Comparison of ENCODE assay signal across 24 mouse cellular contexts in genomic region chr2:42370180-42371101, GRCm38 (mm10).
DNase-seq lines count a peak whose midpoint lies in the region; ATAC-seq lines count a peak whose summit lies in the region.
"Had no signal": no experiment of that assay in that cellular context is flagged by ENCODE, and none has a peak within 500 bp of the region (broad histone marks: within the 10 kb centered on the region; RNA-seq: fewer than 3 reads in every experiment).

No protein-coding gene starts in this region.

- H3K4me2 ChIP-seq in forebrain, embryonic 12.5 days, result no peak overlapping the region
- no peak overlapping the region for H3K4me2 ChIP-seq in forebrain, embryonic 14.5 days (ENCODE audit: low read length)
- no peak overlapping the region for H3K4me2 ChIP-seq in forebrain, embryonic 11.5 days (ENCODE audit: low read depth, low read length, severe bottlenecking)
- no peak overlapping the region for H3K4me2 ChIP-seq in neural tube, embryonic 14.5 days (ENCODE audit: low read depth, low read length)
- no peak overlapping the region for H3K4me2 ChIP-seq in neural tube, embryonic 15.5 days
- H3K4me2 ChIP-seq in forebrain, embryonic 16.5 days (ENCODE audit: low read length), result no peak overlapping the region
- H3K4me2 ChIP-seq in liver, embryonic 11.5 days, result no peak overlapping the region
- H3K4me2 ChIP-seq: embryonic facial prominence, embryonic 12.5 days had no signal

- H3K4me1 ChIP-seq in forebrain, embryonic 12.5 days, result no peaks in the 10 kb centered on the region
- no peaks in the 10 kb centered on the region for H3K4me1 ChIP-seq in forebrain, embryonic 10.5 days
- no peaks in the 10 kb centered on the region for H3K4me1 ChIP-seq in forebrain, embryonic 14.5 days (ENCODE audit: control insufficient read depth, insufficient read depth, low read length)
- H3K4me1 ChIP-seq in forebrain, embryonic 11.5 days (replicated peaks; ENCODE audit: control insufficient read depth, insufficient read depth, low read length), result no peaks in the 10 kb centered on the region
- no peaks in the 10 kb centered on the region for H3K4me1 ChIP-seq in neural tube, embryonic 14.5 days (ENCODE audit: control insufficient read depth, insufficient read depth, low read length)
- H3K4me1 ChIP-seq in neural tube, embryonic 15.5 days, result no peaks in the 10 kb centered on the region
- H3K4me1 ChIP-seq in forebrain, embryonic 16.5 days (replicated peaks; ENCODE audit: control insufficient read depth, insufficient read depth, low read length), result 0 out of 2 replicates have a peak, but pooled peaks cover 2% of the 10 kb centered on the region
- no peaks in the 10 kb centered on the region for H3K4me1 ChIP-seq in liver, embryonic 11.5 days (replicated peaks; ENCODE audit: control insufficient read depth, insufficient read depth, low read length)
- H3K4me1 ChIP-seq: embryonic facial prominence, embryonic 10.5 days; embryonic facial prominence, embryonic 12.5 days had no signal

- ATAC-seq in forebrain, embryonic 12.5 days (ENCODE audit: low FRiP score), result peak; percentile 44; the same call in 1 of the 2 replicates
- peak; percentile 77 for ATAC-seq in forebrain, embryonic 14.5 days
- no peak for ATAC-seq in forebrain, embryonic 11.5 days (replicated peaks; ENCODE audit: low FRiP score)
- ATAC-seq in neural tube, embryonic 14.5 days (ENCODE audit: low read depth), result peak; percentile 44; the same call in 1 of the 2 replicates
- ATAC-seq in neural tube, embryonic 15.5 days (ENCODE audit: low FRiP score), result no peak
- peak; percentile 67 for ATAC-seq in forebrain, embryonic 16.5 days
- no peak for ATAC-seq in liver, embryonic 11.5 days (replicated peaks; ENCODE audit: low FRiP score)
- ATAC-seq: activated CD4-positive, CD25-positive, alpha-beta regulatory T cell, adult 4 months; CD4-positive, CD25-positive, alpha-beta regulatory T cell, adult 4 months; Patski had no signal

- DNase-seq in forebrain, embryonic 10.5 days (ENCODE audit: extremely low spot score, low spot score), result no peak
- peak; percentile 60 for DNase-seq in forebrain, embryonic 14.5 days (ENCODE audit: low spot score)
- no peak for DNase-seq in forebrain, embryonic 11.5 days (ENCODE audit: low spot score)
- no peak for DNase-seq in liver, embryonic 11.5 days (ENCODE audit: low spot score)
- DNase-seq: adrenal gland, adult 8-10 months; adrenal gland, postnatal 14 days; adrenal gland, postnatal 36 days; B cell, adult 2 months; cerebellum, adult 11 months; cerebellum, adult 18-20 months; cerebellum, adult 9-10 months; cerebellum, postnatal 10 days; cerebellum, postnatal 25 days had no signal

- no peaks in the 10 kb centered on the region for H3K27me3 ChIP-seq in forebrain, embryonic 12.5 days
- no peaks in the 10 kb centered on the region for H3K27me3 ChIP-seq in forebrain, embryonic 10.5 days (ENCODE audit: poor library complexity, severe bottlenecking)
- H3K27me3 ChIP-seq in forebrain, embryonic 14.5 days (replicated peaks; ENCODE audit: control insufficient read depth, insufficient read depth, low read length), result no peaks in the 10 kb centered on the region
- H3K27me3 ChIP-seq in forebrain, embryonic 11.5 days (ENCODE audit: control insufficient read depth, insufficient read depth, low read length), result no peaks in the 10 kb centered on the region
- H3K27me3 ChIP-seq in neural tube, embryonic 14.5 days (ENCODE audit: control insufficient read depth, insufficient read depth, low read length), result no peaks in the 10 kb centered on the region
- H3K27me3 ChIP-seq in neural tube, embryonic 15.5 days (replicated peaks), result no peaks in the 10 kb centered on the region
- no peaks in the 10 kb centered on the region for H3K27me3 ChIP-seq in forebrain, embryonic 16.5 days (replicated peaks; ENCODE audit: control insufficient read depth, insufficient read depth, low read length)
- H3K27me3 ChIP-seq in liver, embryonic 11.5 days (replicated peaks; ENCODE audit: control insufficient read depth, insufficient read depth, low read length), result no peaks in the 10 kb centered on the region
- H3K27me3 ChIP-seq: CH12.LX; embryonic facial prominence, embryonic 12.5 days; Patski had no signal

- no peaks in the 10 kb centered on the region for H3K36me3 ChIP-seq in forebrain, embryonic 12.5 days (replicated peaks)
- H3K36me3 ChIP-seq in forebrain, embryonic 10.5 days (replicated peaks), result no peaks in the 10 kb centered on the region
- H3K36me3 ChIP-seq in forebrain, embryonic 14.5 days (ENCODE audit: control insufficient read depth, insufficient read depth, low read length), result no peaks in the 10 kb centered on the region
- no peaks in the 10 kb centered on the region for H3K36me3 ChIP-seq in forebrain, embryonic 11.5 days (ENCODE audit: control insufficient read depth, insufficient read depth, low read length)
- H3K36me3 ChIP-seq in neural tube, embryonic 14.5 days (ENCODE audit: control insufficient read depth, insufficient read depth, low read length), result no peaks in the 10 kb centered on the region
- H3K36me3 ChIP-seq in neural tube, embryonic 15.5 days, result no peaks in the 10 kb centered on the region
- no peaks in the 10 kb centered on the region for H3K36me3 ChIP-seq in forebrain, embryonic 16.5 days (ENCODE audit: control insufficient read depth, insufficient read depth)
- H3K36me3 ChIP-seq in liver, embryonic 11.5 days (ENCODE audit: control insufficient read depth, insufficient read depth, low read length), result no peaks in the 10 kb centered on the region
- H3K36me3 ChIP-seq: embryonic facial prominence, embryonic 10.5 days; embryonic facial prominence, embryonic 12.5 days; G1E had no signal

- H3K27ac ChIP-seq in forebrain, embryonic 12.5 days, result no peak overlapping the region
- H3K27ac ChIP-seq in forebrain, embryonic 10.5 days, result no peak overlapping the region
- no peak overlapping the region for H3K27ac ChIP-seq in forebrain, embryonic 14.5 days (ENCODE audit: low read depth, low read length)
- no peak overlapping the region for H3K27ac ChIP-seq in forebrain, embryonic 11.5 days (ENCODE audit: low read depth, low read length)
- no peak overlapping the region for H3K27ac ChIP-seq in neural tube, embryonic 14.5 days (ENCODE audit: low read depth, low read length)
- no peak overlapping the region for H3K27ac ChIP-seq in neural tube, embryonic 15.5 days (replicated peaks)
- no peak overlapping the region for H3K27ac ChIP-seq in forebrain, embryonic 16.5 days (ENCODE audit: low read length)
- no peak overlapping the region for H3K27ac ChIP-seq in liver, embryonic 11.5 days (ENCODE audit: low read depth, low read length)
- H3K27ac ChIP-seq: embryonic facial prominence, embryonic 10.5 days; embryonic facial prominence, embryonic 12.5 days had no signal

- no peak overlapping the region for H3K9ac ChIP-seq in forebrain, embryonic 12.5 days
- H3K9ac ChIP-seq in forebrain, embryonic 14.5 days (ENCODE audit: low read length), result no peak overlapping the region
- no peak overlapping the region for H3K9ac ChIP-seq in forebrain, embryonic 11.5 days (ENCODE audit: low read length)
- H3K9ac ChIP-seq in neural tube, embryonic 14.5 days (replicated peaks; ENCODE audit: low read depth, low read length), result no peak overlapping the region
- H3K9ac ChIP-seq in neural tube, embryonic 15.5 days (replicated peaks), result no peak overlapping the region
- H3K9ac ChIP-seq in forebrain, embryonic 16.5 days (replicated peaks; ENCODE audit: low read depth, low read length), result no peak overlapping the region
- no peak overlapping the region for H3K9ac ChIP-seq in liver, embryonic 11.5 days (ENCODE audit: low read depth, low read length)
- H3K9ac ChIP-seq: embryonic facial prominence, embryonic 12.5 days had no signal

- no peak overlapping the region for H3K4me3 ChIP-seq in forebrain, embryonic 12.5 days (replicated peaks)
- H3K4me3 ChIP-seq in forebrain, embryonic 10.5 days, result no peak overlapping the region
- no peak overlapping the region for H3K4me3 ChIP-seq in forebrain, embryonic 14.5 days (ENCODE audit: low read depth, low read length)
- H3K4me3 ChIP-seq in forebrain, embryonic 11.5 days (ENCODE audit: low read depth, low read length), result no peak overlapping the region
- H3K4me3 ChIP-seq in neural tube, embryonic 14.5 days (ENCODE audit: low read depth, low read length), result no peak overlapping the region
- no peak overlapping the region for H3K4me3 ChIP-seq in neural tube, embryonic 15.5 days (replicated peaks)
- H3K4me3 ChIP-seq in forebrain, embryonic 16.5 days (replicated peaks; ENCODE audit: low read length), result no peak overlapping the region
- no peak overlapping the region for H3K4me3 ChIP-seq in liver, embryonic 11.5 days (ENCODE audit: low read depth, low read length)
- H3K4me3 ChIP-seq: embryonic facial prominence, embryonic 10.5 days; embryonic facial prominence, embryonic 12.5 days had no signal

- WGBS in forebrain, embryonic 12.5 days, result 46% methylated on average over 4 of the region's 4 CpGs
- 84% methylated on average over 4 of the region's 4 CpGs for WGBS in forebrain, embryonic 10.5 days
- 32% methylated on average over 4 of the region's 4 CpGs for WGBS in forebrain, embryonic 14.5 days
- 65% methylated on average over 4 of the region's 4 CpGs for WGBS in forebrain, embryonic 11.5 days
- WGBS in neural tube, embryonic 14.5 days, result 58% methylated on average over 4 of the region's 4 CpGs
- WGBS in neural tube, embryonic 15.5 days, result 56% methylated on average over 4 of the region's 4 CpGs
- WGBS in forebrain, embryonic 16.5 days, result 32% methylated on average over 4 of the region's 4 CpGs
- 75% methylated on average over 4 of the region's 4 CpGs for WGBS in liver, embryonic 11.5 days

- H3K9me3 ChIP-seq in forebrain, embryonic 12.5 days, result no peaks in the 10 kb centered on the region
- H3K9me3 ChIP-seq in forebrain, embryonic 10.5 days, result no peaks in the 10 kb centered on the region
- H3K9me3 ChIP-seq in forebrain, embryonic 14.5 days (replicated peaks; ENCODE audit: control insufficient read depth, low read length), result no peaks in the 10 kb centered on the region
- H3K9me3 ChIP-seq in forebrain, embryonic 11.5 days (ENCODE audit: control insufficient read depth, low read length), result no peaks in the 10 kb centered on the region
- no peaks in the 10 kb centered on the region for H3K9me3 ChIP-seq in neural tube, embryonic 14.5 days (ENCODE audit: control insufficient read depth, low read length)
- no peaks in the 10 kb centered on the region for H3K9me3 ChIP-seq in neural tube, embryonic 15.5 days (replicated peaks)
- H3K9me3 ChIP-seq in forebrain, embryonic 16.5 days (ENCODE audit: control insufficient read depth, low read length), result no peaks in the 10 kb centered on the region
- H3K9me3 ChIP-seq in liver, embryonic 11.5 days (ENCODE audit: control insufficient read depth, low read length), result no peaks in the 10 kb centered on the region
- H3K9me3 ChIP-seq: embryonic facial prominence, embryonic 10.5 days; embryonic facial prominence, embryonic 12.5 days; G1E had no signal

Comparison
In these comparisons a context has a peak if more than half of its experiments do, and no peak if none do; other contexts are left out.
1. ATAC-seq: peak in forebrain, embryonic 12.5 days (single experiment), forebrain, embryonic 14.5 days (single experiment), neural tube, embryonic 14.5 days (single experiment) and forebrain, embryonic 16.5 days (single experiment); none in forebrain, embryonic 11.5 days (single experiment), neural tube, embryonic 15.5 days (single experiment) and liver, embryonic 11.5 days (single experiment).